Mouse (Mus musculus) limb, embryonic 14.5 days (tissue): Measurements from ENCODE around the gene Ppl. TPM values are rescaled to one million over a fixed set of nuclear protein-coding genes. Genes with fewer than 3 reads are reported as not detected.

Experiments used
- ATAC-seq: fragments of 200-750 bp; cut with Nextera tagmentation; 2 replicates; pipeline ENCODE4 v1.8.0; 2017; ENCODE audit warnings: low read depth, moderate number of reproducible peaks, moderate TSS enrichment; ENCODE audit not compliant: low FRiP score
- DNase-seq: peaks from one replicate; pipeline ENCODE4 v3.0.0-alpha.2; 2015; ENCODE audit warnings: low spot score
- H3K27ac ChIP-seq: fragments of 300-500 bp; sonication (generic); replicated peaks from 2 replicates; pipeline ENCODE4 v1.5.1; 2014; ENCODE audit warnings: low read depth, mild to moderate bottlenecking, low read length, moderate library complexity, mixed read lengths
- H3K27me3 ChIP-seq: fragments of 300-500 bp; sonication (generic); 2 replicates; pipeline ENCODE4 v1.6.1; 2014; ENCODE audit warnings: low read length, mixed read lengths; ENCODE audit not compliant: control insufficient read depth, insufficient read depth
- H3K36me3 ChIP-seq: fragments of 300-500 bp; sonication (generic); 2 replicates; pipeline ENCODE4 v1.6.1; 2014; ENCODE audit warnings: mild to moderate bottlenecking, low read length, moderate library complexity, mixed read lengths; ENCODE audit not compliant: control insufficient read depth, insufficient read depth
- H3K4me1 ChIP-seq: fragments of 300-500 bp; sonication (generic); 2 replicates; pipeline ENCODE4 v1.6.1; 2014; ENCODE audit warnings: antibody characterized with exemption, low read length, mixed read lengths; ENCODE audit not compliant: control insufficient read depth, insufficient read depth
- H3K4me2 ChIP-seq: fragments of 300-500 bp; sonication (generic); replicated peaks from 2 replicates; pipeline ENCODE4 v1.6.1; 2014; ENCODE audit warnings: low read depth, mild to moderate bottlenecking, low read length, moderate library complexity; ENCODE audit not compliant: severe bottlenecking
- H3K4me3 ChIP-seq: fragments of 300-500 bp; sonication (generic); replicated peaks from 2 replicates; pipeline ENCODE4 v1.5.1; 2014; ENCODE audit warnings: low read length
- H3K9ac ChIP-seq: fragments of 300-500 bp; sonication (generic); 2 replicates; pipeline ENCODE4 v1.6.1; 2014; ENCODE audit warnings: mild to moderate bottlenecking, low read depth, low read length, moderate library complexity; ENCODE audit not compliant: severe bottlenecking
- H3K9me3 ChIP-seq: fragments of 300-500 bp; sonication (generic); 2 replicates; pipeline ENCODE4 v1.6.1; 2016; ENCODE audit warnings: low read length; ENCODE audit not compliant: control insufficient read depth
- POLR2A ChIP-seq: fragments of 200-500 bp; IDR thresholded peaks from 2 replicates; pipeline ENCODE4 v1.8.0; 2012; ENCODE audit warnings: inconsistent platforms, mild to moderate bottlenecking, moderate library complexity, borderline replicate concordance; ENCODE audit not compliant: insufficient read depth, insufficient read length; ENCODE audit errors: extremely low read depth
- WGBS: fragments of 180-500 bp; shearing (Covaris S2); extraction: QIAGEN DNeasy Blood & Tissue Kit; methylation state at CpG from one replicate; pipeline ENCODE4 v1.1.7; 2014; 5-methylcytosine and 5-hydroxymethylcytosine counted together
- polyA plus RNA-seq, 2 experiments: library from polyadenylated mRNA; depleted of rRNA in 1 of 2; stranded (reverse) in 1 of 2; unstranded in 1 of 2; fragments of >200 nt; fragmentation: Nextera tagmentation in 1 of 2; extraction: Ambion mirVana in 1 of 2; gene quantifications; 2 replicates each; pipeline versions ENCODE4 v1.2.1 to v1.2.3; 2012 to 2014

Ppl gene
- polyA plus RNA-seq, 2 experiments: 15.6 to 33.7 TPM

GRCm38 (mm10) chr16:5093285-5093684 is 38.9 kb downstream of the Ppl start:
- Histone ChIP-seq H3K36me3 (no peaks in the 10 kb centered on the region), H3K4me2 (no peak overlapping the region), H3K4me1 (no peaks in the 10 kb centered on the region), H3K27me3 (no peaks in the 10 kb centered on the region), H3K9ac (no peak overlapping the region), H3K4me3 (no peak overlapping the region), H3K9me3 (no peaks in the 10 kb centered on the region), H3K27ac (no peak overlapping the region)
- no peak for TF ChIP-seq POLR2A
- WGBS: 81% methylated on average over 5 of the region's 5 CpGs
- ATAC-seq (no peak), DNase-seq (no peak)

- no peak overlapping the region for H3K27ac ChIP-seq
- no peaks in the 10 kb centered on the region for H3K4me1 ChIP-seq
- no peak overlapping the region for H3K4me2 ChIP-seq
- H3K4me3 ChIP-seq: no peak overlapping the region
- no peak overlapping the region for H3K9ac ChIP-seq
- H3K27me3 ChIP-seq: no peaks in the 10 kb centered on the region
- peaks cover 36% of the 10 kb centered on the region for H3K36me3 ChIP-seq
- ATAC-seq: no peak
- 60% methylated on average over 10 of the region's 10 CpGs for WGBS
- TF ChIP-seq POLR2A: no peak
- no peak for DNase-seq
- H3K9me3 ChIP-seq: no peaks in the 10 kb centered on the region
Observed at GRCm38 (mm10) chr16:5089021-5089420, 43.2 kb downstream of the Ppl start.

- Histone ChIP-seq H3K4me2 (no peak overlapping the region), H3K27ac (no peak overlapping the region), H3K4me3 (no peak overlapping the region), H3K4me1 (no peaks in the 10 kb centered on the region), H3K9ac (no peak overlapping the region), H3K27me3 (no peaks in the 10 kb centered on the region), H3K36me3 (peaks cover 63% of the 10 kb centered on the region), H3K9me3 (no peaks in the 10 kb centered on the region)
- ATAC-seq (no peak), DNase-seq (no peak)
- 86% methylated on average over 2 of the region's 2 CpGs for WGBS
- TF ChIP-seq POLR2A: no peak
Observed at GRCm38 (mm10) chr16:5086179-5086578, 46.0 kb downstream of the Ppl start.

- TF ChIP-seq POLR2A: no peak
- H3K4me2 ChIP-seq: no peak overlapping the region
- H3K27me3 ChIP-seq: no peaks in the 10 kb centered on the region
- H3K4me3 ChIP-seq: no peak overlapping the region
- no peak for ATAC-seq
- no peaks in the 10 kb centered on the region for H3K9me3 ChIP-seq
- no peak for DNase-seq
- H3K36me3 ChIP-seq: peaks cover 68% of the 10 kb centered on the region
- H3K4me1 ChIP-seq: no peaks in the 10 kb centered on the region
- WGBS: 71% methylated on average over 4 of the region's 4 CpGs
- H3K27ac ChIP-seq: no peak overlapping the region
- H3K9ac ChIP-seq: no peak overlapping the region
Observed at GRCm38 (mm10) chr16:5085196-5085595, 47.0 kb downstream of the Ppl start.

- Histone ChIP-seq H3K27ac (no peak overlapping the region), H3K4me3 (no peak overlapping the region), H3K36me3 (peaks cover 91% of the 10 kb centered on the region), H3K4me1 (no peaks in the 10 kb centered on the region), H3K4me2 (no peak overlapping the region), H3K9ac (no peak overlapping the region), H3K9me3 (no peaks in the 10 kb centered on the region), H3K27me3 (no peaks in the 10 kb centered on the region)
- ATAC-seq: no peak
- no peak for DNase-seq
- no peak for TF ChIP-seq POLR2A
- WGBS: 89% methylated on average over 5 of the region's 5 CpGs
Observed at GRCm38 (mm10) chr16:5074341-5074740, 57.9 kb downstream of the Ppl start.

- H3K4me2 ChIP-seq: no peak overlapping the region
- no peak for TF ChIP-seq POLR2A
- H3K9ac ChIP-seq: no peak overlapping the region
- ATAC-seq: no peak
- H3K36me3 ChIP-seq: peaks cover 78% of the 10 kb centered on the region
- H3K4me3 ChIP-seq: no peak overlapping the region
- WGBS: 88% methylated on average over 7 of the region's 7 CpGs
- H3K27ac ChIP-seq: no peak overlapping the region
- no peaks in the 10 kb centered on the region for H3K27me3 ChIP-seq
- no peak for DNase-seq
- H3K4me1 ChIP-seq: no peaks in the 10 kb centered on the region
- H3K9me3 ChIP-seq: no peaks in the 10 kb centered on the region
Observed at GRCm38 (mm10) chr16:5071974-5072373, 60.2 kb downstream of the Ppl start.
